Mouse (Mus musculus) 3T3-L1 (cell line): Measurements from ENCODE around the gene 4933416C03Rik.

ENCODE experiments used
- DNase-seq: peaks from one replicate; pipeline ENCODE4 v3.0.0-alpha.2; 2015; ENCODE audit warnings: low read depth, low spot score

The 4933416C03Rik gene

GRCm38 (mm10) chr10:116113867-116114474 lies at the start of gene 4933416C03Rik:
Gene 4933416C03Rik (minus strand): TSS chr10:116113917.
- no peak for DNase-seq

- DNase-seq = no peak
Observed at GRCm38 (mm10) chr10:116162338-116162737, 48.6 kb upstream of the 4933416C03Rik start.

DNA sequence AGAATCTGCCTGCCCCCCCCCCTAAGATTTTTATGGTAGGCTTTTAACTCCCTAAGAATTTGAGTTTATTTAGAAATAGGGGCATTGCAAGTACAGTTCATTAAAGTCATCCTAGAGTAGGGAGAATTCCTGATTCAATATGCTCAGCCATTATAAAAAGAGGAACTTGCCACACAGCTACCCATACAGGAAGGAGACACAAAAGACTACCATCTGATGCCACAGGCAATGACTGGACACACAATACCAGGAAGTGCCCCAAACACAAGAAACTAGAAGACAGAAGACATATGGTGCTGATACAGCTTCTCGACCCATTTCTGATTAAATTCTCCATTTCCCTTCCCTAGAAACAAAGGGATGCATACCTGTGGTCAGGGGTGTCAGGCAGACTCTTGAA lies 43.0 kb upstream of the 4933416C03Rik start:
- DNase-seq = no peak

DNA sequence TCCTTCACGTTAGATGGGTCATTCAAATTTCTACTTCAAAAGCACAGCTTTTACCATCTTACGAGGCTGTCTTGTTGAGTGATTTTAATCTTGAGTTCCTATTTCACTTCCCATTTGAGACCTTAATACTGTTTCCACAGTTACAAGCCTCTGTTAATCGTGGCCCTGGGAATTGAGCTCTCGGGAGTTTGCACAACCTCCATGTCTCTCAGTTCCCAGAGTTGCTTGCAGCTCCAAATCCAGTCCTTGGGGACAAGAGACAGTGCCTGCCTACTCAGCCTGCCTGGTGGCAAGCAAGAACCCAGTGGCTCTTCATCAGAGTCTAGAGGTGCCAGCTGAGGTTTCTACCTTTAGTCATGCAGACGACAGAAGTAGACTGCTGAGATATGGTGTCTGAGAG lies 41.0 kb upstream of the 4933416C03Rik start:
- no peak for DNase-seq

DNA sequence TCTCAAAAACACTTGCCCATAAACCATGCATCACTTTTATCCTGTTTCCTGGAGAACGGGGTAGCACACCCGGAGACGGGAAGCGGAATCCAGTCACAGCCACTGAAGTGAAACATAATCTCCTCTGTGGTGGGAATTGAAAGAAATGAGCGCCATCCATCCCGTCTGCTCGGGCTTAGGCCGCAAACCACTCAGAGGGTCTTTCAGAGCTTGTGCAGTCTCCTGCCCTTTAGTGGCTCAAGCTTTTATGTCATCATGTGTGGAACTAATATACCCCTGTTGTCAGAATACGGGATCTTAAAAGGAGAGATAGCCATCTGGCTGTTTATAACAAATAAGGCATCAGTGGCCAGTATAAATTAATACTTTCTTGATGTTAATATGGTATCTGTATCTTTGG lies 32.4 kb upstream of the 4933416C03Rik start:
- DNase-seq = no peak

- DNase-seq = no peak
Observed at GRCm38 (mm10) chr10:116143684-116144083, 30.0 kb upstream of the 4933416C03Rik start.

GRCm38 (mm10) chr10:116140226-116140625 lies 26.5 kb upstream of the 4933416C03Rik start:
- no peak for DNase-seq

GRCm38 (mm10) chr10:116135187-116135586 lies 21.5 kb upstream of the 4933416C03Rik start:
- DNase-seq = no peak

DNA sequence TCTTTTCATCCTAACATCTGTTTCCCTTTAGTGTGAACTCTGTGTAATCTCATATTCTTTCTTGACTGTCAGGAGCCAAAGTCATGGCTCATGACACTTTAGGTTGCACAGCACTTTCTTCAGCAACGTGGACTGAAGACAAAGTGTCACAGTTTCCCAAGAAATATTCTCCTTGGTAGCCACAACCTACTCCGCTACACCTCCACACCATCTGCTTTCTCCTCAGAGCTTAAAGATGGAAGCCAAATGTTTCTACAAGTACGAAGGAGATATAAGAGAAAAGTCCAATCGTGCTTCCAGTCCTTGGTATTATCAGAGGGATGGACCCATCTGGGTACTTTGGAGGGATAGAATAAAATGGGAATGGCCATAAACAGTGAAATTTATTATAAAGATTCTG lies 18.5 kb upstream of the 4933416C03Rik start:
- DNase-seq = peak; percentile 10

DNA sequence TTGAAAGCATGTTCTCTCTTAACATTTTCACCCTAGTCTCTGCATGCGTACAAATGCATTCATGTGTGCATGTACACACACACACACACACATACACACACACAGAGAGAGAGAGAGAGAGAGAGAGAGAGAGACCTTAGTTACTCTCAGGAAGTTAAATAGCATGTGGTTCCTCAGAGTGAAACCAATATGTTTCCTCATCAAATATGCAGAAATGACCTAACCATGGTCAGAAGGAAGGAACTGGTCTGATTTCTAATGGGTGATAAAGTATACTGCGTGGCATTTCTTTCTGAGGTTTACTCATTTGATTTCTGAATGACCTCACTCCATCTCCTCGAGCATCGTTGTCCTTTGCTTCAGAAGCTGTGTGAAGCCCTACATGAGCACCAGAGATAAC lies 17.5 kb upstream of the 4933416C03Rik start:
- DNase-seq = no peak

- no peak for DNase-seq
Observed at GRCm38 (mm10) chr10:116130401-116130800, 16.7 kb upstream of the 4933416C03Rik start.

GRCm38 (mm10) chr10:116125364-116125763 lies 11.6 kb upstream of the 4933416C03Rik start:
- no peak for DNase-seq

DNA sequence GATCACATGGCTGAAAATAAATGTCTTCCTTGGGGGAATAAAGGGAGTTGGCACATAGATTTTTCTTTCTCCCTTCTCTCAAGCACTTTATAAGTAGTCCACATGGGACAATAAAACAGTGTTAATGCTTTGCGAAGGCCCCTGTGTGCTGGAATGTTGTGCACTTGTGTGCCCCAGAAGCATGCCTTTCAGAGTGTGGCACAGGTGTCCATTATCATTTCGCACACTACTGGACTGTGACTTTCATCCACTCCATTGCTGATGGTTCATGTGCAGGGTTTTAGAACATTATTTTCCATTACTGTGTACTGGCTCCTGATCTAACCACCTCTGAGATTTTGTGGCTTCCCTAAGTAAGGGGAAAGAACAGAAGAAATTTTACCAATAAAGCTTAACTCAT lies 10.1 kb upstream of the 4933416C03Rik start:
- no peak for DNase-seq

GRCm38 (mm10) chr10:116121463-116121862 lies 7.7 kb upstream of the 4933416C03Rik start:
- DNase-seq = no peak

- peak; percentile 36 for DNase-seq
Observed at GRCm38 (mm10) chr10:116117060-116117459, 3.3 kb upstream of the 4933416C03Rik start.

DNA sequence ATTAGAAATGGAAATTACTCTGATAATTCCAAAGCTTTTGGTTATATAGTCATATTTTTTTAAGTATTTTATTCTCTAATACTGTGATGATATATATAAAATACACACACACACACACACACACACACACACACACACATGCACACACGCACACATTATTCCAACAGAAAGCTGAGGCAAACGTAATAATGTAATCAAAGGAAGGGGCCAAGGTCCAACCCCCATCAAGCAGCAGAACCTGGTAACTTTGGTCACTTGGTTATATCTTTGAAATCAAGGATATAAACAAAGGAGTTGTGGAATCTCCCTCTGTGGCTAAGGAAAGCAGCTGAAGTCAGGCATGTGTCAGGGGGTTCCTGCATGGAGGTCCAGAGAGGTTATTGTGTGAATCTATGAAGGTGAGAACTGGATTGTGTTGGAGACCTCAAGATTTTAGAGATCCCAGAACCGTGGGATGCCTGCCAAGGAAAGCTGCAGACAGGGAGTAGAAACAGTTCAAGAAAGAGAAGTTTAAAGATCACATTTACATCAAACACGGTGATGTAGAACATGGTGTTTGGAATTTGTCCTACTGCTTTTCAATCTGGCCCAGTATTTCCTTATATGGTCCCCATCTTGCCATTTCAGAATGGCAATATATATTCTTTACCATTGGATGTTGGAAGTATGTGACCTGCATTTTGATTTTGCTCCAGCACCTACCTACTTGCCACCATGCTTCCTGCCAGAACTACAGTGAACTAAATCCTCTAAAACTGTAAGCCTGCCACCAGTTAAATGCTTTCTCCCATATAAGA lies 2.4 kb upstream of the 4933416C03Rik start:
- no peak for DNase-seq

DNA sequence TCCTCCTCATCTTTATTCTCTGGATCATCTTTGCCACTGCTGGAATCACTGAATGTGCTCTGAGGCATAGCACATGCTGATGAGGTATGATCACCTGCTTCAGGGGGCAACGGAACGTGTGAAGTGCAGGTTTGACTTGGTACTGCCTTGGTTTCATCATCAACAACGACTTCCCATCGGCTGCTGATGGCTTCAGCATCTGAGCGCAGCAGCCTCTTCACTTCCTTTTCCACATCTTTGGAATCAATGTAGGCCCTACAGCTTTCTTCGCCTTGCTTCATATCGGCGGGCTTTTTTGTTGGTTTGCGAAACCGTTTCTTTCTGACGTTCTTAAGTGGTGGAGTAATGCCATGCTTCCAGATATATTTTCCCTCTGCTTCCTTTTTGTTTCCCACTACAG lies 849 bp downstream of the 4933416C03Rik start:
- no peak for DNase-seq

DNA sequence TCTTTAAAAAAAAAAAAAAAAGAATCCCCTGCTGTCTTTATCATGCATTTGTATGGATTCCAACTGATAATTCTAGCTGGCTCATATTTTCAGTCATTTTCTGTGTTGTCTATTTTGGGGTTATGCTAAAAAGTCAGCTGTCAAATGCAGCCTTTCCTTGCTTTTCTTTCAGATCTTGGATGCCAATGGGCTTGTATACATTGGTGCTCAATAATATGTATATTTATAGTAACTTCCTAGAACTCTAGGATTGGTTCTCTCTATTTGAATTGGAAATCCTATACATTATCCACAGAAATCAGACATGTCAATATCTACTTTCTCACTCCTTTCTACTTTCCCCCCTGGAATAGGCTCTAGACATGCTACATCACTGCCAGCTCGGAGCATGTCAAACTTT lies 5.0 kb downstream of the 4933416C03Rik start:
- no peak for DNase-seq

GRCm38 (mm10) chr10:116108176-116108575 lies 5.5 kb downstream of the 4933416C03Rik start:
- no peak for DNase-seq

GRCm38 (mm10) chr10:116098470-116098869 lies 15.2 kb downstream of the 4933416C03Rik start:
- DNase-seq = no peak

DNA sequence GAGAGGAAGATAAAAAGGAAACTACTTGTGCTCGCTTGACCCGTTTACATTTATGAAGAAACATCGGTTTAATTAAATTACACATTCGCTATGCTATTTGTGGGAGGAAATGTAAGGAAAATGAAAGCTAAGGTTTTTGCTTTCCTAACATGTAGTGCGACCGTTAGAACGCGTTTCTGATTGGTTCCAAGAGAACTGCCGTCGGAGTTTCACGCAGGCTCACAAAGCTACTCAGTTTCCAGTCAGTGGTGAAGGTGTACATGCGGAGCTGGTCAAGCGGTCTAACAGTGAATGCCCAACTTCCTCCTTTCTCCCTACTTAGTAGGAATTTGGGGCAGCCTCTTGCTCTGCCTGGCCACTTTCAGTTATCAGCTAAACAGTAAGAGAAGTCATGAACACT lies 17.3 kb downstream of the 4933416C03Rik start:
- DNase-seq = no peak

DNA sequence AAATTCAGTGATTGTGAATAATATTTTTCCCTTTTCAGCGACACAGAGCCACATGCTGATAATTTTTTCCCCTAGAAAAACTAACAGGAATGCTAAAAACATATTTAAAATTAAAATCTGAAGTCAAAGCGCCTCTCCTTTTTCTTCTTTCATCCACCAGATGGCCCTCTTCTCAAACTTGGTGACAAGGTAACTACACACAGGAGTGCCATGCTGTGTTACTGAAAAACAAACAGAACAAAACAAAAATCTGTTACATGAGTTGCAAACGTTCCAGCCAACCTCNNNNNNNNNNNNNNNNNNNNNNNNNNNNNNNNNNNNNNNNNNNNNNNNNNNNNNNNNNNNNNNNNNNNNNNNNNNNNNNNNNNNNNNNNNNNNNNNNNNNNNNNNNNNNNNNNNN lies 29.8 kb downstream of the 4933416C03Rik start:
- peak; percentile 58 for DNase-seq

DNA sequence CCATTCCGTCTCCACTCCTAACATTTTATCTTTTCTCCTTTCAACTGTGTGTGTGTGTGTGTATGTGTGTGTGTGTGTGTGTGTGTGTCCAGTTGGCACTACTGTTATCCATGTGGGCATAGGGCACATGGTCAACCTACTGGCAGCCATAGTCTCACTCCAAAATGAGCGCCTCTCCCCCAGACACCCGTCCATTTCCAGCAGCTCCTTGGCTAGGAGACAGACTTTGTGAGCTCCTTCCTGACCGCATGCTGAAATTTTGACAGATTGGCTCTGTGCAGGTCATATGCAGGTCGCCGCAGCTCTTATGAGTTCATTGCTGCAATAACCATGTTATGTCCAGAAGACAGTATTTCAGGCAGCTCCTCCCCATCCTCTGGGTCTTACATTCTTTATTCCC lies 32.9 kb downstream of the 4933416C03Rik start:
- DNase-seq = no peak
